Mouse (Mus musculus) bone marrow, adult 2 months (tissue): ENCODE measurements around the gene Ppm1j.

Experiments
- CTCF ChIP-seq: fragments of 200-500 bp; IDR thresholded peaks from 2 replicates; pipeline ENCODE4 v1.5.1; 2011; ENCODE audit warnings: low read length, control low read depth; ENCODE audit not compliant: control insufficient read depth, insufficient read depth
- POLR2A ChIP-seq: fragments of 200-500 bp; IDR thresholded peaks from 2 replicates; pipeline ENCODE4 v1.6.1; 2011; ENCODE audit warnings: low read depth, mild to moderate bottlenecking, control low read depth, low read length, borderline replicate concordance; ENCODE audit not compliant: control insufficient read depth

GRCm38 (mm10) chr3:104767141-104767540 is 13.7 kb upstream of the Ppm1j start:
- no peak for TF ChIP-seq POLR2A
- TF ChIP-seq CTCF = no peak
